8 mouse cellular contexts compared by ENCODE assay signal in genomic region chr4:23601426-23602293, GRCm38 (mm10).
A peak's percentile ranks its signal among the peaks of the same experiment; 100 is the strongest.
DNase-seq lines count a peak whose midpoint lies in the region; ATAC-seq and TF ChIP-seq lines count a peak whose summit lies in the region.

No protein-coding gene starts in this region.

- peak; percentile 28 to 41 for DNase-seq in cerebellum, postnatal 10 days
- no peak for DNase-seq in cerebellum, postnatal 36 days
- no peak for DNase-seq in stomach, postnatal 0 days (ENCODE audit: low spot score)
- DNase-seq in mesoderm, embryonic 11.5 days (ENCODE audit: low read depth, low spot score) = peak; percentile 43
- no peak for DNase-seq in thymus, postnatal 25 days
- no peak for DNase-seq in urinary bladder, postnatal 10 days (ENCODE audit: low spot score)
- no peak for DNase-seq in liver, postnatal 0 days

- H3K36me3 ChIP-seq in stomach, embryonic 16.5 days (ENCODE audit: control insufficient read depth, insufficient read depth, low read length) = no peaks in the 10 kb centered on the region
- no peaks in the 10 kb centered on the region for H3K36me3 ChIP-seq in stomach, postnatal 0 days (ENCODE audit: control insufficient read depth, insufficient read depth, low read length)
- H3K36me3 ChIP-seq in liver, postnatal 0 days (replicated peaks; ENCODE audit: insufficient read depth, low read length) = no peaks in the 10 kb centered on the region

- no peak overlapping the region for H3K27ac ChIP-seq in stomach, embryonic 16.5 days (ENCODE audit: low read length)
- H3K27ac ChIP-seq in stomach, postnatal 0 days (replicated peaks) = no peak overlapping the region
- no peak overlapping the region for H3K27ac ChIP-seq in liver, postnatal 0 days (ENCODE audit: low read depth)

- H3K4me3 ChIP-seq in stomach, embryonic 16.5 days (replicated peaks; ENCODE audit: low read length) = no peak overlapping the region
- no peak overlapping the region for H3K4me3 ChIP-seq in stomach, postnatal 0 days (ENCODE audit: low read depth, low read length)
- no peak overlapping the region for H3K4me3 ChIP-seq in liver, postnatal 0 days (ENCODE audit: low read depth, low read length)

- H3K9ac ChIP-seq in stomach, embryonic 16.5 days (ENCODE audit: low read length) = no peak overlapping the region
- H3K9ac ChIP-seq in stomach, postnatal 0 days (ENCODE audit: low read length) = no peak overlapping the region
- no peak overlapping the region for H3K9ac ChIP-seq in liver, postnatal 0 days (replicated peaks)

- no peak for TF ChIP-seq EP300 in stomach, postnatal 0 days (optimal IDR thresholded peaks at IDR 0.05)
- no peak for TF ChIP-seq EP300 in liver, postnatal 0 days (IDR thresholded peaks at IDR 0.05; ENCODE audit: low read depth)

- H3K4me1 ChIP-seq in stomach, embryonic 16.5 days (ENCODE audit: control insufficient read depth, insufficient read depth, low read length) = no peaks in the 10 kb centered on the region
- H3K4me1 ChIP-seq in stomach, postnatal 0 days (replicated peaks; ENCODE audit: control insufficient read depth, insufficient read depth) = no peaks in the 10 kb centered on the region
- H3K4me1 ChIP-seq in liver, postnatal 0 days (ENCODE audit: insufficient read depth) = no peaks in the 10 kb centered on the region

- no peaks in the 10 kb centered on the region for H3K27me3 ChIP-seq in stomach, embryonic 16.5 days (ENCODE audit: control insufficient read depth, insufficient read depth, low read length)
- H3K27me3 ChIP-seq in stomach, postnatal 0 days (ENCODE audit: control insufficient read depth, insufficient read depth, low read length) = no peaks in the 10 kb centered on the region
- H3K27me3 ChIP-seq in liver, postnatal 0 days (ENCODE audit: insufficient read depth, low read length) = no peaks in the 10 kb centered on the region

- H3K9me3 ChIP-seq in stomach, embryonic 16.5 days (replicated peaks; ENCODE audit: control insufficient read depth, low read length) = no peaks in the 10 kb centered on the region
- H3K9me3 ChIP-seq in stomach, postnatal 0 days (ENCODE audit: control insufficient read depth, low read length) = no peaks in the 10 kb centered on the region
- no peaks in the 10 kb centered on the region for H3K9me3 ChIP-seq in liver, postnatal 0 days (ENCODE audit: low read length)

- TF ChIP-seq CTCF in stomach, postnatal 0 days (IDR thresholded peaks at IDR 0.05; ENCODE audit: low read depth) = no peak
- no peak for TF ChIP-seq CTCF in liver, postnatal 0 days (IDR thresholded peaks at IDR 0.05; ENCODE audit: low read depth)

- ATAC-seq in stomach, embryonic 16.5 days (ENCODE audit: insufficient read depth, low FRiP score) = no peak
- no peak for ATAC-seq in stomach, postnatal 0 days (ENCODE audit: low FRiP score, low TSS enrichment)
- no peak for ATAC-seq in liver, postnatal 0 days

- 35% methylated on average over 13 of the region's 13 CpGs for WGBS in stomach, embryonic 16.5 days
- 30% methylated on average over 13 of the region's 13 CpGs for WGBS in stomach, postnatal 0 days
- WGBS in liver, postnatal 0 days (ENCODE audit: insufficient replicate concordance) = 46% methylated on average over 13 of the region's 13 CpGs

- H3K4me2 ChIP-seq in stomach, embryonic 16.5 days (ENCODE audit: low read depth, low read length) = 0 out of 2 replicates have a peak overlapping the region, but pooled peaks have one; percentile 2
- H3K4me2 ChIP-seq in stomach, postnatal 0 days (replicated peaks; ENCODE audit: low read depth) = no peak overlapping the region
- H3K4me2 ChIP-seq in liver, postnatal 0 days (ENCODE audit: low read depth, low read length) = no peak overlapping the region

Comparison
In these comparisons a context has a peak if more than half of its experiments do, and no peak if none do; other contexts are left out.
1. DNase-seq: peak in cerebellum, postnatal 10 days (2 of 2) and mesoderm, embryonic 11.5 days (single experiment); none in cerebellum, postnatal 36 days (0 of 2), stomach, postnatal 0 days (single experiment), thymus, postnatal 25 days (single experiment), urinary bladder, postnatal 10 days (single experiment) and liver, postnatal 0 days (single experiment).